Mouse (Mus musculus) lung, postnatal 4 days (tissue): ENCODE data around the gene Olfr119.
"Not testable (repeated sequence)": the region's sequence is repeated elsewhere in the genome, so short reads cannot be mapped to it uniquely, and the experiment has no call there.

Experiments
- DNase-seq, 2 experiments: peaks; one replicate each; pipeline ENCODE4 v3.0.0; 2021

Olfr119 gene

GRCm38 (mm10) chr17:37696264-37696663 is at the start of gene Olfr119:
Gene Olfr119 (plus strand): TSS chr17:37696564.
- DNase-seq = not testable (repeated sequence)

DNA sequence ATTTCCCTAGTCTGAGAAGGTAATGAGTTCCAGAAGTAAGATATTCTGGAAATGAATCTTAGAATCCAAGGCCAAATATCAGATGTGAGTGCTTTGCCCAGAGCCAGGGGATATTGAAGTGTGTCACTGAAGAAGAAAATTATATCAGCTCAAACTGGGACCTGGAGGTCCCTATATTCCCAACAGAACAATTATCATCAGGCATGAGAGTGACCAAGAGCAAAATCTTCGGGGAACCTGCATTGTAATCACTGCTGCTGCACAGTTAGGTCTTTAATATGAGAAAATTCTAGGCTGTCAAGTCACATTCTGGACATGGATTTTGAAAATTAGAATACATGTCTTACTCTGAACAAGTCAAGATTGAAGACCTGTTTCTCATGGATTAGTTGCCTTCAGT is 32.7 kb upstream of the Olfr119 start, which contains the start of gene Olfr117:
Gene Olfr117, minus strand, starts transcription at position 101 of the 400 bp plus-strand sequence.
- no peak for DNase-seq

DNA sequence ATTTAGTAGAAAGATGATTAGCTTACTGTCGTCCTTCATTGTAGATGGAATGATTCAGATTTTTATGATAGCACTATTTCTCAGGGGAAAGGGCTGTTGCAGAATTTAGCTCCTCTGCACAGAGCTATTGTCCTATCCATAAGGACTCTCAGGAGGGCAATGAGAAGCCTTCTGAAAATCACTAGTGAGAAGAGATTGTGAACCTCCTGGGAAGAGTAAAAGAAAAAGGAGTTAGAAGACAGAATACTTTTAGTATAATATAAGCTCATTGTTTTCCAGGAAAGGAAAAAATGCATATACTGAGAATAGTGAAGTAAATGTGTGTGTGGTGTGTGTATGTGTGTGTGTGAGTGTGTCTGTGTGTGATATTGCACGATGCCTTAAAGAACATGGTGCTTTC is 29.7 kb upstream of the Olfr119 start, which contains the start of gene Olfr118:
Gene Olfr118, plus strand, starts transcription at position 301 of the 400 bp plus-strand sequence.
- DNase-seq = no peak

DNA sequence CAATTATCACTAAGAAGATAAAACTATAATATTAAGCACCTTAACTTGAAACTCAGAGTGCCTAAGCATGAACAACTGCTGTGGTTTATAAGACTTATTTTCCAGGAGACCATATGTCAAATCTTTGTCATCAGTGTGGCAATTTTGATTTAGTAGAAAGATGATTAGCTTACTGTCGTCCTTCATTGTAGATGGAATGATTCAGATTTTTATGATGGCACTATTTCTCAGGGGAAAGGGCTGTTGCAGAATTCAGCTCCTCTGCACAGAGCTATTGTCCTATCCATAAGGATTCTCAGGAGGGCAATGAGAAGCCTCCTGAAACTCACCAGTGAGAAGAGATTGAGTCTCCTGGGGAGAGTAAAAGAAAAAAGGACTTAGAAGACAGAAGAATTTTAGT is 25.1 kb downstream of the Olfr119 start, which contains the start of gene Olfr120:
Gene Olfr120, plus strand, starts transcription at position 301 of the 400 bp plus-strand sequence.
- DNase-seq = no peak

DNA sequence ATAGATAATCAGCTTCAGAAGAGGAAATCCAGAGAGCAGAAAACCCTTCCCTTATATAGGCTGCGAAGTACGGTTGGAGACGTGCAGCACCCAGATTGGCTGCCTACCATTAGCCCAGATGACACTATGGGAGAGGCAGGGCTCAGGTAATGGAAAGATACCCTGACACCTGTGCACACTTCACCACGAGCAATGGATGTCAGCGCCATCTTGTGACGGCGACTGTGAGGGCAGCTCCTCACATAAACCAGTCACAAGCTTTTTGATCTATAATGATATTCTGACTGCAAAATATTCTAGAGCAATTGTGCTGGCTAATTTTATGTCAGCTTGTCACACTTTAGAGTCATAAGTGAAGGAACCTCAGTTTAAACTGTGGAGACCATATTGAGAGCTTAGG is 41.7 kb downstream of the Olfr119 start:
- no peak for DNase-seq
